Mouse (Mus musculus) mature B cell (primary cell): ENCODE measurements around the gene Rpia.

Experiments
- in situ Hi-C: fragments of 300-500 bp; cut with MboI; formaldehyde crosslinking; loops from 2 replicates; pipeline ENCODE4 v1.14.3; 2019

The Rpia gene

GRCm38 (mm10) chr6:70752351-70752750 lies 39.7 kb downstream of the Rpia start:
- in situ Hi-C loops, result no loop called here

GRCm38 (mm10) chr6:70751898-70752273 lies 40.1 kb downstream of the Rpia start:
- in situ Hi-C loops, result no loop called here

GRCm38 (mm10) chr6:70751251-70751897 lies 40.7 kb downstream of the Rpia start:
- in situ Hi-C loops, result no loop called here

GRCm38 (mm10) chr6:70749750-70750149 lies 42.3 kb downstream of the Rpia start:
- in situ Hi-C loops, result no loop called here

GRCm38 (mm10) chr6:70747702-70748101 lies 44.3 kb downstream of the Rpia start:
- in situ Hi-C loops, result no loop called here

GRCm38 (mm10) chr6:70743902-70744301 lies 48.1 kb downstream of the Rpia start:
- in situ Hi-C loops, result no loop called here

GRCm38 (mm10) chr6:70742833-70743232 lies 49.2 kb downstream of the Rpia start:
- in situ Hi-C loops, result no loop called here

GRCm38 (mm10) chr6:70740535-70740934 lies 51.5 kb downstream of the Rpia start:
- in situ Hi-C loops, result no loop called here

- in situ Hi-C loops, result no loop called here
Measured at GRCm38 (mm10) chr6:70739456-70739855, 52.6 kb downstream of the Rpia start.

GRCm38 (mm10) chr6:70735528-70735927 lies 56.5 kb downstream of the Rpia start:
- in situ Hi-C loops, result no loop called here

- in situ Hi-C loops, result no loop called here
Measured at GRCm38 (mm10) chr6:70730828-70731227, 61.2 kb downstream of the Rpia start.

GRCm38 (mm10) chr6:70729125-70729524 lies 62.9 kb downstream of the Rpia start:
- in situ Hi-C loops, result no loop called here

GRCm38 (mm10) chr6:70727094-70727721 lies 64.8 kb downstream of the Rpia start:
- in situ Hi-C loops, result no loop called here

GRCm38 (mm10) chr6:70725639-70726038 lies 66.4 kb downstream of the Rpia start:
- in situ Hi-C loops, result no loop called here

- in situ Hi-C loops, result no loop called here
Measured at GRCm38 (mm10) chr6:70724722-70725121, 67.3 kb downstream of the Rpia start.

GRCm38 (mm10) chr6:70722298-70722697 lies 69.7 kb downstream of the Rpia start:
- in situ Hi-C loops, result no loop called here

- in situ Hi-C loops, result no loop called here
Measured at GRCm38 (mm10) chr6:70718760-70719159, 73.3 kb downstream of the Rpia start.

GRCm38 (mm10) chr6:70718164-70718563 lies 73.9 kb downstream of the Rpia start:
- in situ Hi-C loops, result no loop called here

- in situ Hi-C loops, result no loop called here
Measured at GRCm38 (mm10) chr6:70716701-70717393, 75.2 kb downstream of the Rpia start.
